Mouse (Mus musculus): ENCODE results near the gene Lrrk1. TPM values are rescaled to one million over a fixed set of nuclear protein-coding genes. Genes with fewer than 3 reads are reported as not detected.

The Lrrk1 gene
- polyA plus RNA-seq, 1 experiment from 2014 or later, result 2.7 TPM

- Histone ChIP-seq H3K4me1 (replicated peaks; ENCODE audit: control insufficient read depth, insufficient read depth, low read length) (peaks cover 4% of the 10 kb centered on the region), H3K36me3 (ENCODE audit: control insufficient read depth, insufficient read depth) (no peaks in the 10 kb centered on the region), H3K4me3 (replicated peaks; ENCODE audit: low read length) (no peak overlapping the region), H3K9me3 (ENCODE audit: control insufficient read depth, low read length) (no peaks in the 10 kb centered on the region), H3K4me2 (ENCODE audit: low read length) (no peak overlapping the region), H3K9ac (replicated peaks; ENCODE audit: low read depth, low read length) (no peak overlapping the region), H3K27ac (ENCODE audit: low read length) (no peak overlapping the region), H3K27me3 (replicated peaks; ENCODE audit: control insufficient read depth, insufficient read depth, low read length) (no peaks in the 10 kb centered on the region)
- WGBS, result 77% methylated on average over 4 of the region's 4 CpGs
- ATAC-seq, result no peak
Measured at GRCm38 (mm10) chr7:66301486-66301885, 86.7 kb downstream of the Lrrk1 start.

- no peak overlapping the region for H3K27ac ChIP-seq (ENCODE audit: low read length)
- H3K4me3 ChIP-seq (replicated peaks; ENCODE audit: low read length), result no peak overlapping the region
- WGBS, result 7% methylated on average over 5 of the region's 5 CpGs
- peaks cover 4% of the 10 kb centered on the region for H3K4me1 ChIP-seq (replicated peaks; ENCODE audit: control insufficient read depth, insufficient read depth, low read length)
- ATAC-seq, result peak; percentile 74
- H3K9me3 ChIP-seq (ENCODE audit: control insufficient read depth, low read length), result no peaks in the 10 kb centered on the region
- H3K9ac ChIP-seq (replicated peaks; ENCODE audit: low read depth, low read length), result no peak overlapping the region
- H3K4me2 ChIP-seq (ENCODE audit: low read length), result no peak overlapping the region
- H3K36me3 ChIP-seq (ENCODE audit: control insufficient read depth, insufficient read depth), result no peaks in the 10 kb centered on the region
- no peaks in the 10 kb centered on the region for H3K27me3 ChIP-seq (replicated peaks; ENCODE audit: control insufficient read depth, insufficient read depth, low read length)
Measured at GRCm38 (mm10) chr7:66300680-66301079, 87.5 kb downstream of the Lrrk1 start.

GRCm38 (mm10) chr7:66297656-66298021 lies 90.5 kb downstream of the Lrrk1 start:
- H3K27me3 ChIP-seq (replicated peaks; ENCODE audit: control insufficient read depth, insufficient read depth, low read length), result no peaks in the 10 kb centered on the region
- ATAC-seq, result no peak
- H3K9ac ChIP-seq (replicated peaks; ENCODE audit: low read depth, low read length), result no peak overlapping the region
- no peak overlapping the region for H3K4me2 ChIP-seq (ENCODE audit: low read length)
- WGBS, result 63% methylated on average over 9 of the region's 9 CpGs
- H3K36me3 ChIP-seq (ENCODE audit: control insufficient read depth, insufficient read depth), result no peaks in the 10 kb centered on the region
- no peak overlapping the region for H3K27ac ChIP-seq (ENCODE audit: low read length)
- no peaks in the 10 kb centered on the region for H3K9me3 ChIP-seq (ENCODE audit: control insufficient read depth, low read length)
- peaks cover 4% of the 10 kb centered on the region for H3K4me1 ChIP-seq (replicated peaks; ENCODE audit: control insufficient read depth, insufficient read depth, low read length)
- no peak overlapping the region for H3K4me3 ChIP-seq (replicated peaks; ENCODE audit: low read length)

- no peaks in the 10 kb centered on the region for H3K9me3 ChIP-seq (ENCODE audit: control insufficient read depth, low read length)
- peak overlapping the region; percentile 35 for H3K4me2 ChIP-seq (ENCODE audit: low read length)
- peak overlapping the region; percentile 33; the same call in 1 of the 2 replicates for H3K9ac ChIP-seq (replicated peaks; ENCODE audit: low read depth, low read length)
- peaks cover 4% of the 10 kb centered on the region for H3K4me1 ChIP-seq (replicated peaks; ENCODE audit: control insufficient read depth, insufficient read depth, low read length)
- no peak overlapping the region for H3K4me3 ChIP-seq (replicated peaks; ENCODE audit: low read length)
- peak; percentile 39; the same call in 1 of the 2 replicates for ATAC-seq
- 12% methylated on average over 12 of the region's 12 CpGs for WGBS
- no peak overlapping the region for H3K27ac ChIP-seq (ENCODE audit: low read length)
- no peaks in the 10 kb centered on the region for H3K27me3 ChIP-seq (replicated peaks; ENCODE audit: control insufficient read depth, insufficient read depth, low read length)
- H3K36me3 ChIP-seq (ENCODE audit: control insufficient read depth, insufficient read depth), result no peaks in the 10 kb centered on the region
Measured at GRCm38 (mm10) chr7:66296921-66297655, 91.1 kb downstream of the Lrrk1 start.

GRCm38 (mm10) chr7:66292552-66293376 lies 95.4 kb downstream of the Lrrk1 start:
- Histone ChIP-seq H3K9me3 (ENCODE audit: control insufficient read depth, low read length) (no peaks in the 10 kb centered on the region), H3K36me3 (ENCODE audit: control insufficient read depth, insufficient read depth) (no peaks in the 10 kb centered on the region), H3K4me2 (ENCODE audit: low read length) (no peak overlapping the region), H3K27ac (ENCODE audit: low read length) (no peak overlapping the region), H3K4me3 (replicated peaks; ENCODE audit: low read length) (no peak overlapping the region), H3K27me3 (replicated peaks; ENCODE audit: control insufficient read depth, insufficient read depth, low read length) (no peaks in the 10 kb centered on the region), H3K4me1 (replicated peaks; ENCODE audit: control insufficient read depth, insufficient read depth, low read length) (peaks cover 4% of the 10 kb centered on the region), H3K9ac (replicated peaks; ENCODE audit: low read depth, low read length) (no peak overlapping the region)
- 49% methylated on average over 19 of the region's 19 CpGs for WGBS
- ATAC-seq, result no peak

- no peak for ATAC-seq
- no peaks in the 10 kb centered on the region for H3K27me3 ChIP-seq (replicated peaks; ENCODE audit: control insufficient read depth, insufficient read depth, low read length)
- H3K36me3 ChIP-seq (ENCODE audit: control insufficient read depth, insufficient read depth), result no peaks in the 10 kb centered on the region
- H3K4me3 ChIP-seq (replicated peaks; ENCODE audit: low read length), result no peak overlapping the region
- no peak overlapping the region for H3K27ac ChIP-seq (ENCODE audit: low read length)
- 89% methylated on average over 8 of the region's 8 CpGs for WGBS
- H3K4me2 ChIP-seq (ENCODE audit: low read length), result no peak overlapping the region
- no peaks in the 10 kb centered on the region for H3K9me3 ChIP-seq (ENCODE audit: control insufficient read depth, low read length)
- H3K4me1 ChIP-seq (replicated peaks; ENCODE audit: control insufficient read depth, insufficient read depth, low read length), result peaks cover 2% of the 10 kb centered on the region
- no peak overlapping the region for H3K9ac ChIP-seq (replicated peaks; ENCODE audit: low read depth, low read length)
Measured at GRCm38 (mm10) chr7:66292010-66292409, 96.1 kb downstream of the Lrrk1 start.

- H3K36me3 ChIP-seq (ENCODE audit: control insufficient read depth, insufficient read depth), result no peaks in the 10 kb centered on the region
- H3K4me3 ChIP-seq (replicated peaks; ENCODE audit: low read length), result no peak overlapping the region
- H3K9me3 ChIP-seq (ENCODE audit: control insufficient read depth, low read length), result no peaks in the 10 kb centered on the region
- H3K4me2 ChIP-seq (ENCODE audit: low read length), result no peak overlapping the region
- 0 out of 2 replicates have a peak, but pooled peaks cover 3% of the 10 kb centered on the region for H3K4me1 ChIP-seq (replicated peaks; ENCODE audit: control insufficient read depth, insufficient read depth, low read length)
- 14% methylated on average over 10 of the region's 10 CpGs for WGBS
- no peak overlapping the region for H3K27ac ChIP-seq (ENCODE audit: low read length)
- ATAC-seq, result 0 out of 2 replicates have a peak, but pooled peaks have one; percentile 28
- no peaks in the 10 kb centered on the region for H3K27me3 ChIP-seq (replicated peaks; ENCODE audit: control insufficient read depth, insufficient read depth, low read length)
- H3K9ac ChIP-seq (replicated peaks; ENCODE audit: low read depth, low read length), result no peak overlapping the region
Measured at GRCm38 (mm10) chr7:66282984-66283612, 105.1 kb downstream of the Lrrk1 start.

- ATAC-seq, result no peak
- Histone ChIP-seq H3K9me3 (ENCODE audit: control insufficient read depth, low read length) (no peaks in the 10 kb centered on the region), H3K4me1 (replicated peaks; ENCODE audit: control insufficient read depth, insufficient read depth, low read length) (0 out of 2 replicates have a peak, but pooled peaks cover 3% of the 10 kb centered on the region), H3K4me2 (ENCODE audit: low read length) (no peak overlapping the region), H3K27ac (ENCODE audit: low read length) (no peak overlapping the region), H3K9ac (replicated peaks; ENCODE audit: low read depth, low read length) (no peak overlapping the region), H3K4me3 (replicated peaks; ENCODE audit: low read length) (no peak overlapping the region), H3K27me3 (replicated peaks; ENCODE audit: control insufficient read depth, insufficient read depth, low read length) (no peaks in the 10 kb centered on the region), H3K36me3 (ENCODE audit: control insufficient read depth, insufficient read depth) (no peaks in the 10 kb centered on the region)
- whole genome bisulfite sequencing, result 76% methylated on average over 12 of the region's 12 CpGs
Measured at GRCm38 (mm10) chr7:66282265-66282664, 105.9 kb downstream of the Lrrk1 start.

- Histone ChIP-seq H3K4me3 (replicated peaks; ENCODE audit: low read length) (no peak overlapping the region), H3K9ac (replicated peaks; ENCODE audit: low read depth, low read length) (no peak overlapping the region), H3K4me1 (replicated peaks; ENCODE audit: control insufficient read depth, insufficient read depth, low read length) (no peaks in the 10 kb centered on the region), H3K27me3 (replicated peaks; ENCODE audit: control insufficient read depth, insufficient read depth, low read length) (no peaks in the 10 kb centered on the region), H3K4me2 (ENCODE audit: low read length) (no peak overlapping the region), H3K36me3 (ENCODE audit: control insufficient read depth, insufficient read depth) (no peaks in the 10 kb centered on the region), H3K27ac (ENCODE audit: low read length) (no peak overlapping the region), H3K9me3 (ENCODE audit: control insufficient read depth, low read length) (no peaks in the 10 kb centered on the region)
- no peak for ATAC-seq
- WGBS, result 73% methylated on average over 3 of the region's 3 CpGs
Measured at GRCm38 (mm10) chr7:66278001-66278400, 110.1 kb downstream of the Lrrk1 start.

Measured in forebrain, embryonic 16.5 days (tissue).